Mouse (Mus musculus): ENCODE measurements around the gene Gtf3c2. TPM values are rescaled to one million over a fixed set of nuclear protein-coding genes. Genes with fewer than 3 reads are reported as not detected.

Gene Gtf3c2
- polyA plus RNA-seq, 1 experiment: not detected

DNA sequence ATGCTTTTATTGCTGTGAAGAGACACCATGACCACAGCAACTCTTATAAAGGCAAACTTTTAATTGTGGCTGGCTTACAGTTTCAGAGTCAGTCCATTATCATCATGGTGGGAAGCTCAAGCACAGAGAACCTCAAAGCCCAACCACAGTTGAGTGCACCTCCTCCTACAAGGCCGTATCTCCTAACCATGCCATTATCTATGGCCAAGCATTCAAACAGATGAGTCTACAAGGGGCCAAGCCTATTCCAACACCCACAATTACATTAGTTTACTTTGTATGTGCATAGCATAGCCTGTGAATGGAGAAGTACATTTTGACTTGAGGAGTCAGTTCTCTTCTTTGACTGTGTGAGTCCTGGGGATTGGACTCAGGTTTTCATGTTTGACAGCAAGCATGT is 15.1 kb downstream of the Gtf3c2 start:
- TF ChIP-seq POLR2A (IDR thresholded peaks at IDR 0.05; ENCODE audit: insufficient read depth, low read depth, low read length): no peak
- TF ChIP-seq CTCF (IDR thresholded peaks at IDR 0.05; ENCODE audit: insufficient read depth, low read depth, low read length): no peak
- H3K27ac ChIP-seq (ENCODE audit: insufficient read depth, low read depth, low read length): no peak overlapping the region
- no peaks in the 10 kb centered on the region for H3K4me1 ChIP-seq (ENCODE audit: control insufficient read depth, insufficient read depth, low read length)
- 89% methylated on average over 1 of the region's 1 CpGs for WGBS
- no peak overlapping the region for H3K4me3 ChIP-seq (ENCODE audit: insufficient read depth, low read depth, low read length)

DNA sequence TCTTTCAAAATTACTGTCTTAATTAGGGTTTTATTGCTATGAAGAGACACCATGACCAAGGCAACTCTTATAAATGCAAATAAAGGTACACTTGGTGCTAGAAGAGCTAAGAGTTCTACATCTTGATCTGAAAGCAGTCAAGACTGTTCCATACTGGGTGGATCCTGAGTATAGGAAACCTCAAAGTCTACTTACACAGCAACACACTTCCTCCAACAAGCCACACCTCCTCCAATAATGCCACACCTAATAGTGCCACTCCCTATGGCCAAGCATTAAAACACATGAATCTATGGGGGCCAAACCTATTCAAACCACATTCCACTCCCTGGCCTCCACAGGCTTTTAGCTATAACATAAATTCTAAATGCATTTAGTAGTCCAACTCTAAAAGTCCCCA is 17.5 kb downstream of the Gtf3c2 start:
- Histone ChIP-seq H3K4me3 (ENCODE audit: insufficient read depth, low read depth, low read length) (no peak overlapping the region), H3K27ac (ENCODE audit: insufficient read depth, low read depth, low read length) (no peak overlapping the region), H3K4me1 (ENCODE audit: control insufficient read depth, insufficient read depth, low read length) (no peaks in the 10 kb centered on the region)
- TF ChIP-seq POLR2A (IDR thresholded peaks at IDR 0.05; ENCODE audit: insufficient read depth, low read depth, low read length) (no peak), CTCF (IDR thresholded peaks at IDR 0.05; ENCODE audit: insufficient read depth, low read depth, low read length) (no peak)

GRCm38 (mm10) chr5:31154152-31154553 is 25.8 kb downstream of the Gtf3c2 start, which contains the start of gene Mpv17:
Gene Mpv17, minus strand, starts transcription at chr5:31154251.
- WGBS: 0% methylated on average over 19 of the region's 19 CpGs
- peaks cover 5% of the 10 kb centered on the region for H3K4me1 ChIP-seq (ENCODE audit: control insufficient read depth, insufficient read depth, low read length)
- TF ChIP-seq POLR2A (IDR thresholded peaks at IDR 0.05; ENCODE audit: insufficient read depth, low read depth, low read length) (peak; percentile 77), CTCF (IDR thresholded peaks at IDR 0.05; ENCODE audit: insufficient read depth, low read depth, low read length) (no peak)
- peak within 1 kb of the TSS; percentile 64 for H3K4me3 ChIP-seq (ENCODE audit: insufficient read depth, low read depth, low read length)
- H3K27ac ChIP-seq (ENCODE audit: insufficient read depth, low read depth, low read length): 0 out of 2 replicates have a peak within 1 kb of the TSS, but pooled peaks have one; percentile 10

- WGBS: 23% methylated on average over 6 of the region's 6 CpGs
- Histone ChIP-seq H3K27ac (ENCODE audit: insufficient read depth, low read depth, low read length) (no peak overlapping the region), H3K4me1 (ENCODE audit: control insufficient read depth, insufficient read depth, low read length) (peaks cover 5% of the 10 kb centered on the region), H3K4me3 (ENCODE audit: insufficient read depth, low read depth, low read length) (peak overlapping the region; percentile 64)
- TF ChIP-seq POLR2A (IDR thresholded peaks at IDR 0.05; ENCODE audit: insufficient read depth, low read depth, low read length): no peak
- TF ChIP-seq CTCF (IDR thresholded peaks at IDR 0.05; ENCODE audit: insufficient read depth, low read depth, low read length): no peak
Measured at GRCm38 (mm10) chr5:31153516-31154151, 26.3 kb downstream of the Gtf3c2 start.

DNA sequence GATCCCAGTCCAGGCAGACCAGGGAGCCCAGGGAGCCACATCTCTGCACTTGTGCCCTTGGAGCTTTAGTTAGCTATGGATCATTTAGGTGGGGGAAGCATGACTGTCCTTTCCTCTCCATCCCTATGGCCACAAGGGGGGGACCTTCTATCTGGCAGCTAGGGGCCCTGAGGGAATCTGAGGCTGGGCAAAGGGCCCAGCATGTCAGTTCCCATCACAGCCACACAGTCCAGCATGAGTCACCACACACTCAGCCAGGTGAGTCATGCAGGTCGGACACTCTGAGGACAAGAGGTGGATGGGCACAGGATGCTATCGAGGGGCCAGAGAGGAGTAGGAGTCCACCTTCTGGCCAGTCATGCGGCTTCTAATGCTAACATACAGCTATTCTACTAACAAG is 28.2 kb downstream of the Gtf3c2 start:
- no peak for TF ChIP-seq CTCF (IDR thresholded peaks at IDR 0.05; ENCODE audit: insufficient read depth, low read depth, low read length)
- TF ChIP-seq POLR2A (IDR thresholded peaks at IDR 0.05; ENCODE audit: insufficient read depth, low read depth, low read length): no peak
- H3K27ac ChIP-seq (ENCODE audit: insufficient read depth, low read depth, low read length): no peak overlapping the region
- H3K4me3 ChIP-seq (ENCODE audit: insufficient read depth, low read depth, low read length): no peak overlapping the region
- WGBS: 87% methylated on average over 3 of the region's 3 CpGs
- H3K4me1 ChIP-seq (ENCODE audit: control insufficient read depth, insufficient read depth, low read length): peaks cover 5% of the 10 kb centered on the region

- Histone ChIP-seq H3K27ac (ENCODE audit: insufficient read depth, low read depth, low read length) (no peak overlapping the region), H3K4me3 (ENCODE audit: insufficient read depth, low read depth, low read length) (no peak overlapping the region), H3K4me1 (ENCODE audit: control insufficient read depth, insufficient read depth, low read length) (peaks cover 5% of the 10 kb centered on the region)
- 61% methylated on average over 4 of the region's 4 CpGs for WGBS
- TF ChIP-seq POLR2A (IDR thresholded peaks at IDR 0.05; ENCODE audit: insufficient read depth, low read depth, low read length): no peak
- TF ChIP-seq CTCF (IDR thresholded peaks at IDR 0.05; ENCODE audit: insufficient read depth, low read depth, low read length): no peak
Measured at GRCm38 (mm10) chr5:31149781-31150180, 30.2 kb downstream of the Gtf3c2 start.

GRCm38 (mm10) chr5:31138968-31139425 is 40.9 kb downstream of the Gtf3c2 start:
- Histone ChIP-seq H3K4me3 (ENCODE audit: insufficient read depth, low read depth, low read length) (no peak overlapping the region), H3K27ac (ENCODE audit: insufficient read depth, low read depth, low read length) (no peak overlapping the region), H3K4me1 (ENCODE audit: control insufficient read depth, insufficient read depth, low read length) (peaks cover 23% of the 10 kb centered on the region)
- WGBS: 20% methylated on average over 9 of the region's 9 CpGs
- TF ChIP-seq POLR2A (IDR thresholded peaks at IDR 0.05; ENCODE audit: insufficient read depth, low read depth, low read length) (no peak), CTCF (IDR thresholded peaks at IDR 0.05; ENCODE audit: insufficient read depth, low read depth, low read length) (no peak)

- no peak within 1 kb of the TSS for H3K27ac ChIP-seq (ENCODE audit: insufficient read depth, low read depth, low read length)
- H3K4me1 ChIP-seq (ENCODE audit: control insufficient read depth, insufficient read depth, low read length): peaks cover 23% of the 10 kb centered on the region
- H3K4me3 ChIP-seq (ENCODE audit: insufficient read depth, low read depth, low read length): peak within 1 kb of the TSS; percentile 23
- TF ChIP-seq CTCF (IDR thresholded peaks at IDR 0.05; ENCODE audit: insufficient read depth, low read depth, low read length) (no peak), POLR2A (IDR thresholded peaks at IDR 0.05; ENCODE audit: insufficient read depth, low read depth, low read length) (no peak)
- WGBS: 1% methylated on average over 52 of the region's 52 CpGs
Measured at GRCm38 (mm10) chr5:31138241-31138967, 41.5 kb downstream of the Gtf3c2 start, which contains the start of gene Ucn. Gene Ucn, minus strand, starts transcription at chr5:31138829.

DNA sequence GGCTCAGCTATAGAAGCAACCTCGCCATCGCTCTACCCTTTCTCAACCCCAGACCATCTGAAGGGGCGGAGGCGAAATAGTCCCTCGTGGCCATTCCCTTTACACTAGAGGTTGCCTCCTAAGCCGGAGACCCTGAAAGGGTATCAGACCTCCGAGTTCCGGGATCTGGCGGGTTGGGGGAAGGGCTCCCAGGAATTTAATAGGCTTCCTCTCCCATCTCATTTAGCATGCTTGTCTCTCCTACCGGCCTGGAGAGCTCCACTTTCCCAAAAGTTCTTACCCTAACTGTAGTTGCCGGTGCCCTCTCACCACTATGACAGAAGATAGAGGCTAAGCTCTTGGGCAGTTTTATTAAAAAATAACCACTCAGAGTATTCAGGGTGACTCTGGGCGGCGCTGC is 42.3 kb downstream of the Gtf3c2 start:
- no peak for TF ChIP-seq CTCF (IDR thresholded peaks at IDR 0.05; ENCODE audit: insufficient read depth, low read depth, low read length)
- no peak for TF ChIP-seq POLR2A (IDR thresholded peaks at IDR 0.05; ENCODE audit: insufficient read depth, low read depth, low read length)
- peaks cover 23% of the 10 kb centered on the region for H3K4me1 ChIP-seq (ENCODE audit: control insufficient read depth, insufficient read depth, low read length)
- H3K4me3 ChIP-seq (ENCODE audit: insufficient read depth, low read depth, low read length): peak overlapping the region; percentile 23; the same call in 1 of the 2 replicates
- H3K27ac ChIP-seq (ENCODE audit: insufficient read depth, low read depth, low read length): no peak overlapping the region
- under 1% methylated on average over 13 of the region's 13 CpGs for WGBS

Data from olfactory bulb, adult 2 months (tissue).